Mouse (Mus musculus): ENCODE data around the gene Actg1. TPM values are rescaled to one million over a fixed set of nuclear protein-coding genes. Genes with fewer than 3 reads are reported as not detected.
A peak's percentile ranks its signal among the peaks of the same experiment; 100 is the strongest.
"Not testable (repeated sequence)": the region's sequence is repeated elsewhere in the genome, so short reads cannot be mapped to it uniquely, and the experiment has no call there.

The Actg1 gene
- polyA plus RNA-seq, 1 experiment from 2014 or later: 1,815 TPM

- DNase-seq (ENCODE audit: low spot score): no peak
Measured at GRCm38 (mm10) chr11:120361295-120361694, 13.0 kb upstream of the Actg1 start, which contains the start of gene Fscn2. TSS of gene Fscn2 (plus strand) at chr11:120361534.

DNA sequence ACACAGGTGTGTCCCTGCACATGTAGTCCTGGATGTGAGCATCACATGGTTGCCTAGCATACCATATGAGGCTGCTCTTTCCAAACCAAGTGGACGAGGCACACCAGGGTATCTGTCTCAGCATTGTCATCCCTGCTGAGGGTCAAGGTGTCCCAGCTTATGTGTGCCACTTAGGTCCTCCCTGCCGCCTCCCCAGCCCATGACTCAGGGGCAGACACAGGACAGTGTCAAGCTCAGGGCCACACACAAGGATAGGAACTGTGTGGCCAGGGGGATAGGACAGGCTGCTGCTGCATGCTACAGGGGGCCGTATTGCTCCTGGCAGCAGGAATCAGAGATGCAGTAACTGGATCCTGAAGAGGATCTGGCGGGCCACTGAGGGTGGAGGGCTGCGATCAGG is 12.4 kb upstream of the Actg1 start:
- DNase-seq (ENCODE audit: low spot score): no peak

DNA sequence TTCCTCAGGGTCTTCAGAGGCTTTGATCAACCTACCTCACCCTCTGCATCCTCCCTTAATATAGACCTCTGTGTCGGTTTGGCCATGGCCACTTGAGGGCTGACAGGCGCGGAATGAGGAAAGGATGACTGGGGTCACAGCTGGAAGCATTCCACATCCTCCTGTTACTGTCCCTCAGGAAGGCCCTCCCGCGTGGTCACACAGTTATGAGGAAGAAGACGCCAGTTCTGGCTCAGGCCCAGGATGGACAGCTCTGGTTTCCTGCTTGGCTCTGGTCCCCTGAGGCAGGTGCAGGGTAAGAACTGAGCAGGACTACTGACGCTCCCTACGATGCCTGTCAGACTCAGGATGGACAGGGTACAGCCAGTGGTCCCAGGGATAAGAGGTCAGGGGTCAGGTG is 11.7 kb upstream of the Actg1 start:
- no peak for DNase-seq (ENCODE audit: low spot score)

GRCm38 (mm10) chr11:120359391-120359790 is 11.0 kb upstream of the Actg1 start:
- DNase-seq (ENCODE audit: low spot score): no peak

DNA sequence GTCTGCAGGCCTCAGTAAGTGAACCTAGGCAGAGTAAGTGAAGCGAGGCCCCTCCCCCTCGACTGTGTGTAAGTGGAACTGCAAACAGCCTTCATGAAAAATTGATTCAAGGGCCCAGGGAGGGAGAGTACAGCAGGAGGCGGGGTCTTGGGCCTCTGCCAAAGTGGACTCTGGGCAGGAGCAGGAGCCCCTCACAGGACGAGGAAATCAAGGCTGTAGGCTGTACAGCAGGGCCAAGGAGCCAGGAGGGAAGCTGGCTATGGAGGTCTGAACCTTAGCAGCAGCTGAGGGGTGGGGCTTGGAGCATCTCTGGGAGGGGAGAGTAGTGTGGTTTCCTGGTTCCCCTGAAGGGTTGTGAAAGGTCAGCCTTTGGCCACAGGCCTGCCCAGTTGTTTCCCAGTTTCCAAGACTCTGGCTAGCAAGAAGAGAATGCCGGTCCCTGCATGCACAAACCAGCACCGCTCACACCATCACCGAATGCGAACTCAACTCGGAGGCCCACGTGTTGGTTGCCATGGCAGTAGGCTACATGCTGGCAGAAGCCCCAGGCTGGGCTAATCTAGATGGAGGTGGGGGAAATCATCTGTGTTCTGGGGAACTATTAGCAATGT is 9.6 kb upstream of the Actg1 start:
- DNase-seq (ENCODE audit: low spot score): no peak

DNA sequence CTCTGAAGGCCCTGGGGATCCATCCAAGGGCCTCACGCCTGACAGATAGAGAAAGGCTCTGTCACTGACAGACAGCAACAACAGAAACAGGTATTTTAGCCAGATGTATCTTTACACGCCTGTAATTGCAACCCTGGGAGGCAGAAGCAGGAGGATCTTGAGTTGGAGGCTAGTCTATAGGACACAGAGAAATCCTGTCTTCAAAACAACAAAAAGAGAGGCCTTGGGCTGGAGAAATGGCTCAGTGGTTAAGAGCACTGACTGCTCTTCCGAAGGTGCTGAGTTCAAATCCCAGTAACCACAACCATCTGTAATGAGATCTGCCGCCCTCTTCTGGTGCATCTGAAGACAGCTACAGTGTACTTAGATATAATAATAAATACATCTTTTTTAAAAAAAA is 8.6 kb upstream of the Actg1 start:
- DNase-seq (ENCODE audit: low spot score): no peak

GRCm38 (mm10) chr11:120356319-120356840 is 8.0 kb upstream of the Actg1 start:
- DNase-seq (ENCODE audit: low spot score): no peak

DNA sequence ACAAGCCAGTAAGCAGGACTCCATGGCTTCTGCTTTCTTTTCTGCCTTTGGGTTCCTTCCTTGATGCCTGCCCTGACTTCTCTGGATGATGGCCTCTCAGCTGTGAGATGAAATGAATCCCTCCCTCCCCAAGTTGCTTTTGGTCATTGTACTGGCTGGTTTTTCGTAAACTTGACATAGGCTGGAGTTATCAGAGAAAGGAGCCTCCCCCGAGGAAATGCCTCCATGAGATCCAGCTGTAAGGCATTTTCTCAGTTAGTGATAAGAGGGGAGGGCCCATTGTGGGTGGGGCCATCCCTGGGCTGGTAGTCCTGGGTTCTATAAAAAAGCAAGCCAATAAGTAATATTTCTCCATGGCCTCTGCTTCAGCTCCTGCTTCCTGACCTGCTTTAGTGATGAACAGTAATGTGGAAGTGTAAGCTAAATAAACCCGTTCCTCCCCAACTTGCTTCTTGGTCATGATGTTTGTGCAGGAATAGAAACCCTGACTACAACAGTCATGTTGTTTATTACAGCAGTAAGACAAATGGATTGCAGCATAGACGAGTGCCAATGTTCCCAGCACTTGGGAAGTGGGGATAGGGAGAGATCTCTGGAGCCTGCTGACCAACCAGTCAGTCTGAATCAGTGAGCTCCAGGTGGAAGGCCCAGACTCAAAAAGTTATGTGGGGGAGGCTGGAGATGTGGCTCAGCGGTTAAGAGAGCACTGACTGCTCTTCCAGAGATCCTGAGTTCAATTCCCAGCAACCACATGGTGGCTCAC is 7.1 kb upstream of the Actg1 start:
- no peak for DNase-seq (ENCODE audit: low spot score)

GRCm38 (mm10) chr11:120354304-120355276 is 6.2 kb upstream of the Actg1 start:
- DNase-seq (ENCODE audit: low spot score): no peak

DNA sequence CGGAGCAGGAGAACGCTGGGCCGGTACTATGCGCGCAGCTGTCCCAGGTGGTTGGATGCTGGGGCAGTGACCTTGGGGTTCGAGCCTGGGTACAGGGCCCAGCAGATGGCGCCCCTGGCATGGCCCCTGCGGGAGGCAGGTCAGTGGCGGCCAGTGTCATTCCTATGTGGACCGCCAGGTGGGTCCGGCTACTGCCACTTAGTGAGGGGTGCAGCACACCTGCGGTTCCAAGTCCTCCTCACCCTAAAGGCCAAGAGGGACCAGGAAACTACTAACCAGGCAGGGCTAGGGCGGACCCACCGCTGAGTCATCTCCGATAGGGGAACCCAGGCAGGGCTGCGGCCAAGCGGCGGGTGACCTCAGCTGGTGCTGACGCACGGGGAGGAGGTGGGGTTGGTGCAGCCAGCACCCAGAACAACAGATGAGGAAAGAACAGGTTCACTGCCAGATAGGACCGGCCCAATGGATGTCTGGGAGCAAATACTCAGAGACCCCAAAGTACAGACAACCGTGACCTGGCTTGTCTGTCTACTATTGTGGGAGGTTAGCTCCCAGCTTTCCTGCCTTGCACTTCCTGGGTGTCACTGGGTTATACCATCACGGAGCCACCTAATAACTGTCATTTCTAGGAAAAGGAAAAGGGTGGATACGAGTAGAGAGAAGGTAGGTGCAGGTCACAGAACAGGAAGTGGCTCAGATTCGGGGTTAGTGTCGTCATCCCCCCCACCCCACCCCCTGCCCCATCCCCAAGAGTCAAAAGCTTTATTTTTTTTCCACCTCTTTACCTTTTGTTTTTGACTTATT is 5.4 kb upstream of the Actg1 start:
- peak; percentile 56 for DNase-seq (ENCODE audit: low spot score)

DNA sequence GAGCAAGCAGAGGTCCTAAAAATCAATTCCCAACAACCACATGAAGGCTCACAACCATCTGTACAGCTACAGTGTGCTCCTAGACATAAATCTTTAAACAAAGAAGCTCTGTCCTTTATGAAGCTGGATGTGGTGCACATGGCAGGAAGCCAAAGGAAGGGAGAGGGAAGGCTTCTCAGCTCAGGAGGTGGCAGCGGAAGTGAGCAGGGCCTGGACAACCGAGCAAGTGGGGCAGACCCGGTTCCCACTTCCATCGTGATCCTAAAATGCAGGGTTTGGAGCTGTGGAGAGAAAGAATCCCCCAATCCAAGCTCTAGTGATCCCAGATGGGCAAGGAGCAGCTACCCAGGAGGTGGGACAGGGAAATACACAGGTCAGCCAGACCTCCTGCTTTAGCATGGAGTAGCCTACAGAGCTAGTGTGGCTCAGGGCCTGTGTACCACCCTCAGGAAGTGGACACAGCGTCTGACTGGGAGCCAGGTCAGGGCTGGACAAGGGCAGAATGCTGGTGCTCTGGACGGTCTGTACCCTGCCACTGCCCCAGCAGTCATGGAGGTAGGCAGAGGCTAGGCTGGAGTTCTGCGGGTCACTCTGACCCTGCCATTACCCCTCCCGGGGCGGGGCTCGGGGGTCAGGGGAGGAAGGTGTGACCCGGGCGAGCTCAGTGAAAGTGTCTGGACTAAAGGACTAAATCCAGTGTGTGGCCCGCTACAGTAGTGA is 4.4 kb upstream of the Actg1 start:
- no peak for DNase-seq (ENCODE audit: low spot score)

- not testable (repeated sequence) for DNase-seq (ENCODE audit: low spot score)
Measured at GRCm38 (mm10) chr11:120352093-120352350, 3.7 kb upstream of the Actg1 start.

- DNase-seq (ENCODE audit: low spot score): no peak
Measured at GRCm38 (mm10) chr11:120351250-120352092, 3.1 kb upstream of the Actg1 start.

GRCm38 (mm10) chr11:120350711-120351110 is 2.4 kb upstream of the Actg1 start:
- no peak for DNase-seq (ENCODE audit: low spot score)

DNA sequence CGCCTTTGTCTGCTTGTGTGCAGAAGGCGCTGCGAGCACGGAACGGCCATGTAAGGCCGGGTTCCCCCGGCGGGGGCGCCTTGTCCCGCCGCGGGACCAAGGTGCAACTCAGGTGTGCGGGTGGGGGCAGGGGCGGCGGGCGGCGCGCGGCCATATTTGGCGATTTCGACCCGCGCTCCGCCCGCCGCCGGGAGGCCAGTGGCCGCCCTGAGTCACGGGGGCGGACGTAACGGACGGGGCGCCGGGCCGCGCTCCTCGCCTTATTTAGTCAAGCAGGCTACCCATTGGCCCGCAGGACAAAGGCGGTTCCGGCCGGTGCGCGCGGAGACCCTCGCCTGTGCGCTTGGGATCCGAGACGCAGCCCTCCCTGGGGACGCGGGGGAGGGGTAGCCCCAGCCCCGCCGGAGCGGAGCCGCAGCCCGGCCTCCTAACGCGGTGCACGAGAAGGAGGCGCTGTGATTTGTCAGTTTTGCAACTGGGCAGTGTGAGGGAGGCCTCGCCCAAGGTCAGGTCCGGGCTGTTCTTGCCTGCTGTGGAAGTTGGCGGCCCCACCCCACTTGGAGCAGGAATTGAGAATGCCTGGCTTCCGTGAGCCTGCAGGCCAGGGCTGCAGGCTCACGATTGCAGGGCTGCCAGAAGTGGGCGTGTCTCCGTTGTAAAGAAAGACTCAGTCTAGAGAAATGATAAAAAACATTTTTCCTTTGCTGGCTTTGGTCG is 1.8 kb upstream of the Actg1 start:
- DNase-seq (ENCODE audit: low spot score): peak; percentile 64

GRCm38 (mm10) chr11:120349371-120349985 is 1.1 kb upstream of the Actg1 start:
- DNase-seq (ENCODE audit: low spot score): peak; percentile 37

GRCm38 (mm10) chr11:120348684-120349370 is 485 bp upstream of the Actg1 start:
- no peak for DNase-seq (ENCODE audit: low spot score)

DNA sequence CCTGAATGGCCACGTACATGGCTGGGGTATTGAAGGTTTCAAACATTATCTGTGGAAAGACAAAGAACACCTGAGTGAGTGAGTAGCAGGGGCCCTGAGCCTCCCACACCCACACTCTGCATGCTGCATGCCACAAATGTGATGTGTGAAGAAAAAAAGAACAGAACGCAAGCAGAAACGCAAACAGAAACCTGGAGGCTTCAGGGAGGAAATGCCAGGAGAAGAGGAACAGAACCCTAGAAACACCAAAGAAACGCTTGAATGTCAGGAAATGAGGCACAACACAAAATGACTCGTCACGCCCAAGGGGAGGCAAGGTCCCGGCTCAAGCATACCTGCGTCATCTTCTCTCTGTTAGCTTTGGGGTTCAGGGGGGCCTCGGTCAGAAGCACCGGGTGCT is 1.0 kb downstream of the Actg1 start:
- peak; percentile 43 for DNase-seq (ENCODE audit: low spot score)

Measured in thymus, postnatal 0 days (tissue).